Mouse (Mus musculus) cerebellum, postnatal 10 days (tissue): ENCODE data around the gene Arid2.
A peak's percentile ranks its signal among the peaks of the same experiment; 100 is the strongest.
"Not testable (repeated sequence)": the region's sequence is repeated elsewhere in the genome, so short reads cannot be mapped to it uniquely, and the experiment has no call there.

Experiments used
- DNase-seq, 2 experiments: peaks; one replicate each; pipeline ENCODE4 v3.0.0; 2021; ENCODE audit warnings: mixed read lengths in 2 of 2

The Arid2 gene

GRCm38 (mm10) chr15:96286015-96286934 is 1.0 kb upstream of the Arid2 start:
- DNase-seq, result peak; percentile 96 to 97

DNA sequence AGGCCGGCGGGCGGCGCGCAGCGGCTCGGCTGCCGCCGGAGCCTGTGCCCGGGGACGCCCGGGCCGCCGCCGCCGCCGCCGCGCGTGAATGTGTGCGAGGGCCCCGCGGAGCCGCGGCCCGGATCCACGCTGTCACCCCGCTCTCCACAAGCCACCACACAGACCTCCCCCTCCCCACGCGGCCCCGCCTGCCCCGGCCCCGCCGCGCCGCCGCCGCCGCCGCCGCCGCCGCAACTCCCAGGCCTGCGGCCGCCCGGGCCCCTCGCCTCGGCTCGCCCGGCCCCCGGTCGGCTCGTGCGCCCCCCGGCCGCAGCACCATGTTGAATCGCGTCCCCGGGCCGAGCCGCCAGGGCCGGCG is 404 bp upstream of the Arid2 start:
- DNase-seq, result no peak

GRCm38 (mm10) chr15:96287976-96288835 is 888 bp downstream of the Arid2 start:
- DNase-seq, result peak; percentile 68

DNA sequence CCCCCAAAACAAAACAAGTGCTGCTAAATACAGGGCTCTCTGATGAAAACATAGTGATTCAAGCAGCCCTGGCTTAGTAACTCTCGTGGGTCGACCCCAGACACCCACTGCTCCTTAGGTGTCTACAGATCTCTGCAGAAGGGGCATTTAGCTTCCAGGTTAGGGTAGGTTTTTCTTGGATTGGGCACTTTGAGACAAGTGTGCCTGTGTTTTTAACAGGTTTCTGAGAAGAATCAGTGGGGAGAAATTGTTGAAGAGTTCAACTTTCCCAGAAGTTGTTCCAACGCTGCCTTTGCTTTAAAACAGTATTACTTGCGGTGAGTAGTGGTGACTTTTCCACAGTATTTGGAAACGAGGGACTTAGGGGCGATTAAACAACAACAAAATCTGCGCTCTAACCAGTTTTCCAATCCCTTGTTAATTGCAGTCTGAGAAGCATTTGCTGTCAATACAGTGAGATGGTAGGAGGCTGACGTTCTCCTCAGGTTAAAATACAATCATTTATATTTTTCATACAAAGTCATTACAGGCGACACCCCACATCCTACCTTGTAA is 1.6 kb downstream of the Arid2 start:
- no peak for DNase-seq

DNA sequence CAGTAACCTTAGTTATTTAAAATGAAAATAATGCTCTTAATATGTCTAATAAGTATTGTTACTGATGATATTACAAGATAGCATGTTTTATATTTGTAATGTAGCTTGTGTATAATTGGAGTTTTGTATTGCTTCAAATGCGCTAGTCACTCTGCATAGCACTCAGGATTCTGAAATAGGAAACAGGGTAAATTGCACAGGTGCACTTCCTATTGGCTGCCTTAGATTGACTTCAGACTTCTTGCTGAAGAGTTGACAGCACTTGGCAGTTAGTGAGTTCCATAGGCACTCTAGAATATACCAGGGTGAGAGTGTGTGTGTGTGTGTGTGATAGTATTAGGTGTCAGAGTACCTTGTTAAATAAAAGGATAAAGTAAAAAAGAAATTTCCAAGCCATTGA is 2.7 kb downstream of the Arid2 start:
- DNase-seq, result no peak

GRCm38 (mm10) chr15:96293444-96293843 is 6.1 kb downstream of the Arid2 start:
- DNase-seq, result no peak

DNA sequence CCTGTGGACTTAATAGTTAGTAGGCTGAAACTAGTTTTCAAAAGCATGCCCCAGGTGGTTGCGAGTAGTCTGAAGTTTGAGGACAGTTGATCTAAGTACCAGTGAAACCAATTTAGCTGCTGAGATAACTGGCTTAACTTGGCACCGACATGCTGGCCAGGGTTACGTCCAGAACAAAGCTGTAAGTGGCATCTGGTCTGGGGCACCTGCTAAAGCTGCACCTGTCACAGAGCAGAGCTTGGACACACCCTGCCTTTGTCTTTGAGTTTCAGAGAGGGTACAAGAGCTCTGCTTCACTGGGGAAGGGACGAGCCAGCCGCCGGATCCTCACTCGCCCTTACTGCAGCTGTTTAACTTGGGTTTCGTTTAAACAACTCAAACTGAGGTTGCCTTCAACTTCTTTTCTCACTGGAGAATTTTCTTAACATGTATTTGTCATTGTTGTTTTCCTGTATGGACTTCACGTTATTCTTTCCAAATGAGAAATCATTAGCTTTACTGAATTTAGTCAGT is 9.8 kb downstream of the Arid2 start:
- no peak for DNase-seq

GRCm38 (mm10) chr15:96297623-96298188 is 10.4 kb downstream of the Arid2 start:
- no peak for DNase-seq

DNA sequence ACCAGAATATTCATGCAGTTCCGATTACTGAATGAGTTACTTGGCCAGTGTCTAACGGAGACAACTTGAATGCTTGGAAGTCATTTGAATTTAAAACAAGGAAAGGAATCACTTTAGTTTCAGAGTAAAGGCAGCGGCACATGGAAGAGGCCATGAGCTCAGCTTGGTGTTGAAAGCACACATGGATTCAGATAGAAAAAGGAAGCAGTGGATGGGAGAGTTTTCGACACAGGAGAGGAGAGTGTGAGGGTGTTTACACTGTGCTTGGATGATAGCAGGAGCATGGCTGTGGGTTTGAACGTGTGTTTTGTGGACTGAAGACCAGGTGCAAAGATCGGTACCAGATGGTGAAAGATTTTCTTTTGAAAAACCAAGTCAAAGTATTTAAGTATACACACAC is 22.0 kb downstream of the Arid2 start:
- DNase-seq, result no peak

- DNase-seq, result no peak
Observed at GRCm38 (mm10) chr15:96312902-96313301, 25.6 kb downstream of the Arid2 start.

GRCm38 (mm10) chr15:96315664-96316063 is 28.3 kb downstream of the Arid2 start:
- peak; percentile 40 to 48 for DNase-seq

DNA sequence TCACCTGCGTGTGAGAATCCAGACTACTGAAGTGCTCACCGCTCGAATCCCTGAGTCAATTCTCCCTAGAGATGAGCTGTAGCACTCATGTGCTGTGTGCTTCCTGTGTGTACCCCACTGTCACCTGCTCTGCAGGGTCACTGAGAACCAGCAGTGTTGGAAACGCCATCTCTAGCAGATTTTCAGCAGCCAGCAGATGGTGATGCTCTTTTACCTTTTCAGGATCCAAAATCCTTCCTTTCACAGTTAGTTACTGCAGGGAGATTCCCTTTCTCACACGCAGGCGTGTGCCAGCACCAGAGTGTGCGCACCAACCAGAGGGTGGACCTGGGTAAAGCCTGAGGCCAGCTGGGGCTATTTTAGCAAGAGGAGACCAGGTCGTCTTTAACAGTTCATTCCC is 32.0 kb downstream of the Arid2 start:
- peak; percentile 45 to 47 for DNase-seq

- DNase-seq, result no peak
Observed at GRCm38 (mm10) chr15:96325726-96326328, 38.5 kb downstream of the Arid2 start.

DNA sequence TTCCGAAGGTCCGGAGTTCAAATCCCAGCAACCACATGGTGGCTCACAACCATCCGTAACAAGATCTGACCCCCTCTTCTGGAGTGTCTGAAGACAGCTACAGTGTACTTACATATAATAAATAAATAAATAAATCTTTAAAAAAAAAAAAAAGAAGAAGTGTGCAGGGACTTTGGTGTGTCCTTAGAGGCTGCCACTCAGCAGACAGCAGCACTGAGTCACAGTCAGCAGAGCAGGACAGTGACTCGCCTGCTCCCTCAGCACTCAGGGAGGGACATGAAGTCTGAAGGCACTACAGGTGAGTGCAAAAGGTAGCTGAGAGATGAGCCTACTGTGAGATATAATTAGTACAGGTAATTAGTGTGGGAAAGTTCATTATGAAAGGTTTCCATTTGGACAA is 41.4 kb downstream of the Arid2 start:
- not testable (repeated sequence) for DNase-seq

GRCm38 (mm10) chr15:96330536-96330935 is 43.2 kb downstream of the Arid2 start:
- no peak for DNase-seq

DNA sequence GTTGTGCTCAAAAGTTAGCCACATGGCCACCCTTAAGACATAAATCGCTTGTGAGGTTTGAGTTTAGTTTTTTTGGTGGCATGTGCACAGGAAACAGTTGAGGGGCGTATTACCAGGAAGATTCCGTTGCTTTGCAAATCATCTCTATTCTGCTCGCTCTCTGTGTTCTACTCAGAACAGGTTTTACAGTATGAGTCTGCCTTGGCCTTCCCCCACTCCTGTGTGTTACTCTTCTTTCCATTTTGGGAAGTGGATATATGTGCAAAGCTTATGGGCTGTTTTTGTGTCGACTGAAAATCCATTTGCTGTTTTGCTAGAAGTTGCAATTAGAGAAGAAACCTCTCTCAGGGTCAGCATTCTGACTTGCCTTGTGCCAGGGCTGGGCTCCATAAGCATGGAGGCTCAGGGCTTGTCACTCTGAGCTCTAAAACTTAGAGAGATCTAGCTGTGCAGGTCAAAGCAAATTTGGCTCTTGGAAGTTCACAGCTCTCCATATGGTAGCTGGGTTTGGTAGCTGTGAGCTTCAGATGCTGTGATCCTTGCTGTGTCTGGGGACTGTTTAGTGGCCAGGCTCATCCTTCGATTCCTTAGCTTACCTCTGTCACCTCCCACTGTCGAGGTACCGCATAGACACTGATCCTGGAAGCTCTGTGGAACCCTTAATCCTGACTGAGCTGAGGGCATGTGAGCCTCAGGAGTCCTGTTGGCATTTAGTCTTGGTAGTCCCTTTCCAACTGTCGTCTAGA is 45.3 kb downstream of the Arid2 start:
- no peak for DNase-seq

- no peak for DNase-seq
Observed at GRCm38 (mm10) chr15:96333350-96333749, 46.0 kb downstream of the Arid2 start.

DNA sequence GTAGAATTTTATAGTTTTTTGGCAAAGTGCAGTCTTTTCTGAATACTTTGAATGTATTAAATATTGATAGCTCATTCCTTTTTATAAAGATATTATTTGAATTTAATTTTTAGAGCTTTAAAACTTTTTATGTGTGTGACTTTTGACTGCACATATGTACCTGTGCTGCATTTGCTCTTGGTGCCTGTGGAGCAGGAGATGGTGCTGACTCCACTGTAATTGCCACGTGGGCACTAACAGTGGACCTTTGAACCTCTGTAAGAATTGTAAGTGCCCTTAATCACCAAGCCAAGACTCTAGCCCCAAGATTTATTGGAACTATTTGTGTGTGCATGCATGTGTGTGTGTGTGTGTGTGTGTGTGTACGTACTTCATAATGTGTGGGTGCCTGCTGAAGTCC is 53.6 kb downstream of the Arid2 start:
- DNase-seq, result no peak

DNA sequence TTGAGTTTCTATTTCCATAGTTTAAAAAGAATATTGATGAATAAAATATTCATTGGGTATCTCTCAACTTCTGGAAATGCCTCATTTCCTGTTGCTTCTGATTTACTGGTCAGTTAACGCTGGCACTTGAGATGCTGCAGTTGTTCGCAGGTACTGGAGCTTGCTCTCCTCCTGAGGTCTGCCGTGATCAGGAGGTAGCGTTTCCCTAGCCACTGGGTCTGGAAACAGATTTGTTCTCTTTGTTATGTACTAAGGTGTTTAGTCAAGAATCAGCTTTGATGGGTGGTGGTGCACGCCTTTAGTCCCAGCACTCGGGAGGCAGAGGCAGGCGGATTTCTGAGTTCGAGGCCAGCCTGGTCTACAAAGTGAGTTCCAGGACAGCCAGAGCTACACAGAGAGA is 54.8 kb downstream of the Arid2 start:
- DNase-seq, result no peak

DNA sequence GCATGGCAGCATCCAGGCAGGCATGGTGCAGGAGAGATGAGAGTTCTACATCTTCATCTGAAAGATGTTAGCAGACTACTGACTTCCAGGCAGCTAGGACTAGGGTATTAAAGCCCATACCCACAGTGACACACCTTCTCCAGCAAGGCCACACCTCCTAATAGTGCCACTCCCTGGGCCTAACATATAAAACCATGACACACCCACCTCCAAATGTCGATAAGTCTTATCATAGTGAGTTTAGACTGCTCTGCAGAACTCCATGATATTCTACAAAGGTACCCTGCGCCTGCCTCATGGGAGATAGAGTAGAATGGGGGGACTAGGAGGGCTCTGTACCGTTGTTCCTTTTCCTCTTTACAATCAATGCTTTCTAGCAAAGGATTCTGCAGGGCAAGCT is 55.6 kb downstream of the Arid2 start:
- no peak for DNase-seq

DNA sequence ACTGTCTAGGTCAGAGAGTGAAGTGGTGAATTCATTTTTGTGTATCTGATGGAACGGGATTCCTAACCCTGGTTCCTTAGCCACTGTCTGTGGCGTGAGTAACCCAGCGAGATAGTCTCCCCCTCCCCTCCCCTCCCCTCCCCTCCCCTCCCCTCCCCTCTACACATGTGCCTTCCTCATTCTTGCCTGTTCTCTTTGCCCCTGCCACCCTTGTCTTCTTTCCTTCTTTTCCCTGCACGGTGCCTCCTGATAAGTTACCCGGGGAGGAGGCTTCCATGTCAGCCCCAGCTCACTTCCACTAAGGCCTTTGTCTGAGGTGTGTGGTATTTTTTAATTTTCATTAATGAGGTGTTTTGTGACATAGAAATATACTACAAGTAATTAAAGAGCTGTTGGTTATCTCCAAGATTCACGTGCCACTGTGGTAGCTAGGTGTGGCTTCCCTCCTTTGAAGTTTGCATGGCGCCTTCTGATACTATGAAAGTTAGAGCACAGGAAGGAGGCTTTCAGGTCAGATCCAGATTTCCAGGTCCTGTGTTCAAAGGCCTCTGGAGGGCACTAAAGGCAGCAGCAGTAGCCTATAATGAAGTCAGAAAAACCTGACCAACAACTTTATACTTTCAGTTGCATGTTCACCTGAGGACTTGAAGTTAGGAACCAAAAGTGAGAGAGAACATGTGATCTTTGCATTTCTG is 57.4 kb downstream of the Arid2 start:
- DNase-seq, result no peak
